Mouse (Mus musculus): Measurements from ENCODE around the gene Nmt1. TPM values are rescaled to one million over a fixed set of nuclear protein-coding genes. Genes with fewer than 3 reads are reported as not detected.
A peak's percentile ranks its signal among the peaks of the same experiment; 100 is the strongest.

Gene Nmt1
- 67.8 and 68.5 TPM in 2 replicates for polyA plus RNA-seq (2015; fragmentation: Nextera tagmentation; extraction: Ambion mirVana)

- ATAC-seq (ENCODE audit: insufficient number of reproducible peaks, insufficient read depth, low FRiP score, low TSS enrichment, low read depth) = peak; percentile 99
- Histone ChIP-seq H3K9me3 (no peaks in the 10 kb centered on the region), H3K27ac (peak within 1 kb of the TSS; percentile 76), H3K9ac (peak within 1 kb of the TSS; percentile 80), H3K36me3 (peaks cover 23% of the 10 kb centered on the region), H3K4me2 (peak within 1 kb of the TSS; percentile 69), H3K4me3 (peak within 1 kb of the TSS; percentile 65), H3K4me1 (peaks cover 31% of the 10 kb centered on the region), H3K27me3 (no peaks in the 10 kb centered on the region)
- whole genome bisulfite sequencing = under 1% methylated on average over 36 of the region's 36 CpGs
Measured at GRCm38 (mm10) chr11:103028176-103028891, at the start of gene Nmt1, which contains the start of gene Dcakd. TSS of gene Nmt1 (plus strand) at chr11:103028190. TSS of gene Dcakd (minus strand) at chr11:103028333.

DNA sequence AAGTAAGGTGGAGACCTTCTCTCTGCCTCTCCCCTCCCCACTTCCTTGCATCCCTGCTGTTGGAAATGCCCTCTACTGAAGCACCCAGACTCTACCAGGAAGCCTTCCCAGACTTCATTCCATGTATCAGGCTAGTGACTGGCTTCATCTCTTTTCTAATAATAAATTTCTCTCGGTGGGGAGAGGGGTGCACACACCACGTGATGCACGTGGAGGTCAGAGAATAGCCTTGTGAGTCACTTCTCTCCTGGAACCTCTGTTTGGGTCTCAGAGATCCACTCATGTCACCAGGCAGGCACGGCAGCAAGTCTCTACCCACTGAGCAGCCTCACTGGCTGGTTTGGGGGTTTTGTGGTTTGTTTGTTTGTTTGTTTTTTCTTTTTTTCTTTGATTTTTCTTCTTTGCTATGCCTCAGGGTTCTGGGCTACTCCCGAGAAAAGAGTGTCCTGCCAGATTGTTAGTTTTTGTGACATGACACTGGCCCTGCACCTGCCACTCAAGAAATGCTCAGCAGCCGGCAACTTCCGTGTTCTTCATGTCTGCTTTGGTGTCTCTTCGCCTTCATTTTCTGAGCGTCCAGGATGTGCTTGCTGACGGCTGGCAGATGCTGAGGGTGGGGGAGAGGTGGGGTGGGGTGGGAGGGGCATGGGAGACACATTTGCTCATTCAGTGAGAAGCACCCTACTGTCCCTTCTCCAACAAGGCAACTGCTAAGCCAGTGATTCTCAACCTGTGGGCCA is 46.7 kb upstream of the Nmt1 start:
- 63% methylated on average over 10 of the region's 10 CpGs for WGBS
- no peaks in the 10 kb centered on the region for H3K9me3 ChIP-seq
- no peaks in the 10 kb centered on the region for H3K27me3 ChIP-seq
- no peak overlapping the region for H3K27ac ChIP-seq
- no peak overlapping the region for H3K9ac ChIP-seq
- no peak overlapping the region for H3K4me2 ChIP-seq
- no peaks in the 10 kb centered on the region for H3K36me3 ChIP-seq
- no peak for ATAC-seq (ENCODE audit: insufficient number of reproducible peaks, insufficient read depth, low FRiP score, low TSS enrichment, low read depth)
- H3K4me3 ChIP-seq = no peak overlapping the region
- H3K4me1 ChIP-seq = peaks cover 11% of the 10 kb centered on the region; the same call in 1 of the 2 replicates

- no peak overlapping the region for H3K27ac ChIP-seq
- H3K36me3 ChIP-seq = no peaks in the 10 kb centered on the region
- peaks cover 11% of the 10 kb centered on the region; the same call in 1 of the 2 replicates for H3K4me1 ChIP-seq
- H3K9ac ChIP-seq = no peak overlapping the region
- 88% methylated on average over 9 of the region's 9 CpGs for WGBS
- no peak overlapping the region for H3K4me2 ChIP-seq
- peaks cover 14% of the 10 kb centered on the region for H3K27me3 ChIP-seq
- H3K9me3 ChIP-seq = no peaks in the 10 kb centered on the region
- no peak overlapping the region for H3K4me3 ChIP-seq
- no peak for ATAC-seq (ENCODE audit: insufficient number of reproducible peaks, insufficient read depth, low FRiP score, low TSS enrichment, low read depth)
Measured at GRCm38 (mm10) chr11:102984086-102984485, 43.9 kb upstream of the Nmt1 start.

DNA sequence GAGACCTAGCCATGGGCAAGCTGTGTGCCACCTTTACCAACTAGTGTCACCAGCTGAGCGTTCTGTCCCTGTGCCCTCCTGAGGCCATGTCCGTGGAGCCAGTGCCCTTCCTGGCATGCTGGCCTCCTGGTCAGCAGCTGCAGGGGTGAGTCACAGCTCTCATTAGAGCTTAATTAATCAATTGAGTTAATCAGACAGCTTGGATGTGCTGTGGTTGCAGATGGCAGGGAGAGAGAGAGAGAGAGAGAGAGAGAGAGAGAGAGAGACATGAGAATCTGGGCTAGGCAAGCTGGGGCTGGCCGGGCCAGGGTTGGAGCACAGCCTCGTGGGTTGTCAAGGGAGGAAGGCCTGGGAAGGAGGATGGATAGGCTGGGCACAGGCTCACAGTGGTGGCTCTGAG is 43.4 kb upstream of the Nmt1 start:
- ATAC-seq (ENCODE audit: insufficient number of reproducible peaks, insufficient read depth, low FRiP score, low TSS enrichment, low read depth) = no peak
- H3K4me1 ChIP-seq = peaks cover 15% of the 10 kb centered on the region; the same call in 1 of the 2 replicates
- H3K27me3 ChIP-seq = peaks cover 20% of the 10 kb centered on the region
- H3K36me3 ChIP-seq = no peaks in the 10 kb centered on the region
- no peak overlapping the region for H3K4me2 ChIP-seq
- no peak overlapping the region for H3K4me3 ChIP-seq
- 61% methylated on average over 4 of the region's 4 CpGs for WGBS
- no peak overlapping the region for H3K9ac ChIP-seq
- H3K9me3 ChIP-seq = no peaks in the 10 kb centered on the region
- no peak overlapping the region for H3K27ac ChIP-seq

GRCm38 (mm10) chr11:102985160-102985559 is 42.8 kb upstream of the Nmt1 start:
- 57% methylated on average over 6 of the region's 6 CpGs for WGBS
- ATAC-seq (ENCODE audit: insufficient number of reproducible peaks, insufficient read depth, low FRiP score, low TSS enrichment, low read depth) = no peak
- H3K27me3 ChIP-seq = peaks cover 25% of the 10 kb centered on the region
- H3K27ac ChIP-seq = no peak overlapping the region
- H3K9ac ChIP-seq = no peak overlapping the region
- H3K4me1 ChIP-seq = peaks cover 19% of the 10 kb centered on the region
- H3K4me3 ChIP-seq = no peak overlapping the region
- no peaks in the 10 kb centered on the region for H3K36me3 ChIP-seq
- H3K4me2 ChIP-seq = no peak overlapping the region
- H3K9me3 ChIP-seq = no peaks in the 10 kb centered on the region

- peaks cover 14% of the 10 kb centered on the region for H3K36me3 ChIP-seq
- H3K4me1 ChIP-seq = peaks cover 23% of the 10 kb centered on the region
- H3K27ac ChIP-seq = no peak overlapping the region
- H3K9me3 ChIP-seq = no peaks in the 10 kb centered on the region
- peak overlapping the region; percentile 44 for H3K4me3 ChIP-seq
- ATAC-seq (ENCODE audit: insufficient number of reproducible peaks, insufficient read depth, low FRiP score, low TSS enrichment, low read depth) = no peak
- 4% methylated on average over 28 of the region's 28 CpGs for WGBS
- peak overlapping the region; percentile 69 for H3K9ac ChIP-seq
- H3K27me3 ChIP-seq = peaks cover 49% of the 10 kb centered on the region
- peak overlapping the region; percentile 80 for H3K4me2 ChIP-seq
Measured at GRCm38 (mm10) chr11:102989641-102990151, 38.3 kb upstream of the Nmt1 start.

GRCm38 (mm10) chr11:102990152-102990663 is 37.8 kb upstream of the Nmt1 start:
- H3K4me1 ChIP-seq = peaks cover 23% of the 10 kb centered on the region
- H3K4me3 ChIP-seq = peak overlapping the region; percentile 44
- ATAC-seq (ENCODE audit: insufficient number of reproducible peaks, insufficient read depth, low FRiP score, low TSS enrichment, low read depth) = peak; percentile 30; the same call in 1 of the 2 replicates
- no peak overlapping the region for H3K27ac ChIP-seq
- peak overlapping the region; percentile 80 for H3K4me2 ChIP-seq
- H3K9me3 ChIP-seq = no peaks in the 10 kb centered on the region
- H3K27me3 ChIP-seq = peaks cover 49% of the 10 kb centered on the region
- WGBS = under 1% methylated on average over 29 of the region's 29 CpGs
- H3K36me3 ChIP-seq = peaks cover 19% of the 10 kb centered on the region
- peak overlapping the region; percentile 69 for H3K9ac ChIP-seq

DNA sequence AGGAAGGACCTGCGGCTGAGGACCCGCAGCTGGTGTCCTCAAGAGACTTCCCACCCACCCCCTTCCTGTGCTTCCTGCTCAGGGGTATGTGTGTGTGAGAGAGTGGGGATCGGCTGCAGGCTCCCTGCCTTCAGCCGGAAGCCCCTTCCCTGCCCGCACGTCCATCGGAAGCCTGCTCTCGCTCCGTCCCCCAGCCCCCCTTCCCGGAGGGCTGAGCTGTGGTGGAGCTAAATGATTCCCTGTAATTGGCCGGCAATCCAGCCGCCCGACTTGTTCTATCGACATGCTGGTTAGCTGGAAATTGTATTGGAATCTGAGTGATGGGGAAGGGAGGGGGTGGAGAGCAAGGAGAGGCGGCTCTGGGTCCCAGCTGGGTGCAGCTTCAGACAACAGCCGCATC is 36.3 kb upstream of the Nmt1 start:
- H3K36me3 ChIP-seq = peaks cover 33% of the 10 kb centered on the region
- peak overlapping the region; percentile 46 for H3K9ac ChIP-seq
- peaks cover 23% of the 10 kb centered on the region for H3K4me1 ChIP-seq
- peak overlapping the region; percentile 28 for H3K4me3 ChIP-seq
- H3K9me3 ChIP-seq = no peaks in the 10 kb centered on the region
- H3K4me2 ChIP-seq = peak overlapping the region; percentile 57
- H3K27me3 ChIP-seq = peaks cover 49% of the 10 kb centered on the region
- ATAC-seq (ENCODE audit: insufficient number of reproducible peaks, insufficient read depth, low FRiP score, low TSS enrichment, low read depth) = no peak; the same call in 1 of the 2 replicates
- no peak overlapping the region for H3K27ac ChIP-seq
- 0% methylated on average over 16 of the region's 16 CpGs for WGBS

- Histone ChIP-seq H3K4me2 (no peak overlapping the region), H3K9me3 (no peaks in the 10 kb centered on the region), H3K27ac (no peak overlapping the region), H3K9ac (no peak overlapping the region), H3K36me3 (peaks cover 45% of the 10 kb centered on the region), H3K4me3 (no peak overlapping the region), H3K4me1 (peaks cover 23% of the 10 kb centered on the region), H3K27me3 (peaks cover 45% of the 10 kb centered on the region)
- no peak for ATAC-seq (ENCODE audit: insufficient number of reproducible peaks, insufficient read depth, low FRiP score, low TSS enrichment, low read depth)
- 3% methylated on average over 5 of the region's 5 CpGs for WGBS
Measured at GRCm38 (mm10) chr11:102992940-102993339, 35.0 kb upstream of the Nmt1 start.

DNA sequence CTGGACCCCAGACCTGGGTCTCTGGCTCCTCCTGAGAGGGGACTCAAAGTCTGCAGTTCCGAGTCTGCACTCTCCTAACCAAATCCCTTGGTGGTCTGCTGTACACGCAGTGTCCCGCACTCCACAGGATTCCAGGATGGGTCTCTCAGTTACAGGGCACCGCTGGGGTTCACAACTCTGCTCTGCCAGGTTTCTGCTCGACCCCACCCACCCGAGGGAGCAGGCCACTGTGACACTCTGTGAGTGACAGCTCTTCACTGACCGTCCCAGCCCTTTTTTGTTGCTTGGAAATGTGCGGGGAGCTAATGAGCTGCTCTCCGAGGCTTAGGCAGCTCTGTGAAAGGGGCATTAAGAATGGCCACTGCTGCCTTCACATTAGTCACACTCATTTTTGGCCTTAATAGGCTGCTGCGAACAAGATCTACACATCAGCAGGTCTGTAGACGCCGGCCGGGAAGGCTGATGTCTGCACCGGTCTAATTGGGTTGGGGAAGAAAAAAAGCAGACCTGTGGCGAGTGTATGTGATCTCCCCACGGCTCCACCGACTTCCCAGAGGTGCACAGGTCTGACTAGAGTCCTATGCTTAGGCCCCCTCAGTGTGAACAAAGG is 34.5 kb upstream of the Nmt1 start:
- WGBS = 45% methylated on average over 17 of the region's 17 CpGs
- H3K4me1 ChIP-seq = peaks cover 23% of the 10 kb centered on the region
- no peaks in the 10 kb centered on the region for H3K9me3 ChIP-seq
- ATAC-seq (ENCODE audit: insufficient number of reproducible peaks, insufficient read depth, low FRiP score, low TSS enrichment, low read depth) = no peak
- peaks cover 40% of the 10 kb centered on the region for H3K27me3 ChIP-seq
- no peak overlapping the region; the same call in 1 of the 2 replicates for H3K27ac ChIP-seq
- peaks cover 50% of the 10 kb centered on the region for H3K36me3 ChIP-seq
- no peak overlapping the region for H3K9ac ChIP-seq
- H3K4me2 ChIP-seq = no peak overlapping the region
- no peak overlapping the region for H3K4me3 ChIP-seq

DNA sequence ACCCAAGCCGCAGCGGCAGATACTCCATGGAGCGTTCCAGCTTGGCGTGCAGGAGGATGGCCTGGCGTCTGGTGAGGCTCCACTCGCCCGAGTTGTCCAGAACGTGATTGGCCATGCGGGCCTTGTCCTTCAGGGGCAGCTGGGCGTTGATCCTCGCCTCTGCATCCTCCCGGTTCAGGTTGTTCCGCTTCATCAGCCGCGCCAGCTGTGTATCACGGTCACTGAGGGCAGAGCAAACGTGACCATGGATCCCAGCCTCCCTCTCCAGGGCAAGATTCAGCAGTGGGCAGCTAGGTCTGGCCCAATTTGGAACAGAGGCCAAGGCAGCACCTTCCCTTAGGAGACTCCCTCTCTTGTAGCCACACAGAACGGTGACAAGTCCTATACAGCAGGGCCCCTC is 33.0 kb upstream of the Nmt1 start:
- Histone ChIP-seq H3K27ac (no peak overlapping the region), H3K27me3 (peaks cover 26% of the 10 kb centered on the region), H3K36me3 (peaks cover 65% of the 10 kb centered on the region), H3K9ac (no peak overlapping the region), H3K4me2 (no peak overlapping the region), H3K9me3 (no peaks in the 10 kb centered on the region), H3K4me3 (no peak overlapping the region), H3K4me1 (peaks cover 16% of the 10 kb centered on the region)
- no peak for ATAC-seq (ENCODE audit: insufficient number of reproducible peaks, insufficient read depth, low FRiP score, low TSS enrichment, low read depth)
- 87% methylated on average over 18 of the region's 18 CpGs for WGBS
